Mouse (Mus musculus): ENCODE measurements around the gene Hspa1a. TPM values are rescaled to one million over a fixed set of nuclear protein-coding genes. Genes with fewer than 3 reads are reported as not detected.
A peak's percentile ranks its signal among the peaks of the same experiment; 100 is the strongest.

Hspa1a gene
- total RNA-seq, 2 experiments from 2014 or later: 14.5 to 17.2 TPM

GRCm38 (mm10) chr17:34947606-34948005 is 24.4 kb downstream of the Hspa1a start:
- intact Hi-C loops (cut with DNase I): no loop called here
- no peak for DNase-seq (ENCODE audit: extremely low spot score in 1 of 2, low spot score in 2 of 2)
- H3K27ac ChIP-seq: no peak overlapping the region
- peak; percentile 46 for TF ChIP-seq CTCF (IDR thresholded peaks at IDR 0.05)
- H3K4me3 ChIP-seq: no peak overlapping the region

- TF ChIP-seq CTCF (IDR thresholded peaks at IDR 0.05): no peak
- intact Hi-C loops (cut with DNase I): no loop called here
- DNase-seq (ENCODE audit: extremely low spot score in 1 of 2, low spot score in 2 of 2): no peak
- Histone ChIP-seq H3K27ac (no peak overlapping the region), H3K4me3 (no peak overlapping the region)
Observed at GRCm38 (mm10) chr17:34946486-34947140, 25.3 kb downstream of the Hspa1a start.

GRCm38 (mm10) chr17:34944362-34944761 is 27.6 kb downstream of the Hspa1a start:
- no peak overlapping the region for H3K4me3 ChIP-seq
- intact Hi-C loops (cut with DNase I): no loop called here
- TF ChIP-seq CTCF (IDR thresholded peaks at IDR 0.05): no peak
- no peak for DNase-seq (ENCODE audit: extremely low spot score in 1 of 2, low spot score in 2 of 2)
- no peak overlapping the region for H3K27ac ChIP-seq

- no peak overlapping the region for H3K4me3 ChIP-seq
- DNase-seq (ENCODE audit: extremely low spot score in 1 of 2, low spot score in 2 of 2): no peak
- no peak overlapping the region for H3K27ac ChIP-seq
- no peak for TF ChIP-seq CTCF (IDR thresholded peaks at IDR 0.05)
- intact Hi-C loops (cut with DNase I): no loop called here
Observed at GRCm38 (mm10) chr17:34943128-34943815, 28.7 kb downstream of the Hspa1a start.

GRCm38 (mm10) chr17:34941344-34942041 is 30.5 kb downstream of the Hspa1a start:
- Histone ChIP-seq H3K27ac (no peak overlapping the region), H3K4me3 (peak overlapping the region; percentile 28; the same call in 1 of the 2 replicates)
- DNase-seq (ENCODE audit: extremely low spot score in 1 of 2, low spot score in 2 of 2): no peak
- TF ChIP-seq CTCF (IDR thresholded peaks at IDR 0.05): no peak
- intact Hi-C loops (cut with DNase I): no loop called here

- Histone ChIP-seq H3K27ac (no peak overlapping the region), H3K4me3 (no peak overlapping the region)
- no peak for TF ChIP-seq CTCF (IDR thresholded peaks at IDR 0.05)
- DNase-seq (ENCODE audit: extremely low spot score in 1 of 2, low spot score in 2 of 2): no peak
- intact Hi-C loops (cut with DNase I): no loop called here
Observed at GRCm38 (mm10) chr17:34937960-34938505, 33.9 kb downstream of the Hspa1a start.

GRCm38 (mm10) chr17:34934830-34935229 is 37.1 kb downstream of the Hspa1a start:
- TF ChIP-seq CTCF (IDR thresholded peaks at IDR 0.05): no peak
- Histone ChIP-seq H3K27ac (no peak overlapping the region), H3K4me3 (no peak overlapping the region)
- no peak for DNase-seq (ENCODE audit: extremely low spot score in 1 of 2, low spot score in 2 of 2)
- intact Hi-C loops (cut with DNase I): no loop called here

GRCm38 (mm10) chr17:34934031-34934430 is 37.9 kb downstream of the Hspa1a start:
- intact Hi-C loops (cut with DNase I): no loop called here
- DNase-seq (ENCODE audit: extremely low spot score in 1 of 2, low spot score in 2 of 2): no peak

GRCm38 (mm10) chr17:34932287-34932686 is 39.7 kb downstream of the Hspa1a start:
- no peak overlapping the region; the same call in 1 of the 2 replicates for H3K27ac ChIP-seq

More at GRCm38 (mm10) chr17:34934031-34934430, 37.9 kb downstream of the Hspa1a start:
- no peak overlapping the region for H3K27ac ChIP-seq
- TF ChIP-seq CTCF (IDR thresholded peaks at IDR 0.05): no peak
- H3K4me3 ChIP-seq: no peak overlapping the region

GRCm38 (mm10) chr17:34931735-34932098 is 40.2 kb downstream of the Hspa1a start:
- intact Hi-C loops (cut with DNase I): loop anchor here (2.0 kb wide), 2 partner anchors 19 to 33 kb away; partner anchors contain the start of genes C2 and Ehmt2
- H3K4me3 ChIP-seq: peak overlapping the region; percentile 75
- no peak for TF ChIP-seq CTCF (IDR thresholded peaks at IDR 0.05)
- peak; percentile 39 to 44 for DNase-seq (ENCODE audit: extremely low spot score in 1 of 2, low spot score in 2 of 2)
- H3K27ac ChIP-seq: peak overlapping the region; percentile 90

More at GRCm38 (mm10) chr17:34932287-34932686, 39.7 kb downstream of the Hspa1a start:
- intact Hi-C loops (cut with DNase I): no loop called here
- no peak for DNase-seq (ENCODE audit: extremely low spot score in 1 of 2, low spot score in 2 of 2)
- H3K4me3 ChIP-seq: peak overlapping the region; percentile 75
- TF ChIP-seq CTCF (IDR thresholded peaks at IDR 0.05): no peak

GRCm38 (mm10) chr17:34931061-34931734 is 40.8 kb downstream of the Hspa1a start, which contains the start of gene Neu1:
TSS of gene Neu1 (plus strand) at chr17:34931253.
- intact Hi-C loops (cut with DNase I): loop anchor here (2.0 kb wide), 2 partner anchors 20 to 32 kb away; partner anchors contain the start of genes C2 and Ehmt2
- peak; percentile 78 for TF ChIP-seq CTCF (IDR thresholded peaks at IDR 0.05)
- H3K27ac ChIP-seq: peak within 1 kb of the TSS; percentile 90

More at GRCm38 (mm10) chr17:34931061-34931734, 40.8 kb downstream of the Hspa1a start, which contains the start of gene Neu1:
- DNase-seq (ENCODE audit: extremely low spot score in 1 of 2, low spot score in 2 of 2): peak; percentile 97
- H3K4me3 ChIP-seq: peak within 1 kb of the TSS; percentile 75

Data from left cerebral cortex, adult 2 months (tissue).